Mouse (Mus musculus) cerebellum, adult 2 months (tissue): ENCODE data around the gene C3ar1. TPM values are rescaled to one million over a fixed set of nuclear protein-coding genes. Genes with fewer than 3 reads are reported as not detected.
A peak's percentile ranks its signal among the peaks of the same experiment; 100 is the strongest.

ENCODE experiments used
- DNase-seq, 2 experiments: peaks; one replicate each; pipeline ENCODE4 v3.0.0; 2021
- H3K27ac ChIP-seq: fragments of 200-500 bp; 2 replicates; pipeline ENCODE4 v1.5.1; 2012; ENCODE audit warnings: low read length, control low read depth, inconsistent platforms; ENCODE audit not compliant: insufficient read depth
- H3K27me3 ChIP-seq: fragments of 200-500 bp; 2 replicates; pipeline ENCODE4 v1.6.1; 2012; ENCODE audit warnings: inconsistent platforms, mild to moderate bottlenecking, low read length, moderate library complexity; ENCODE audit not compliant: control insufficient read depth, insufficient read depth
- H3K4me1 ChIP-seq: fragments of 200-500 bp; 2 replicates; pipeline ENCODE4 v1.6.1; 2011; ENCODE audit warnings: low read length; ENCODE audit not compliant: control insufficient read depth, insufficient read depth
- H3K4me3 ChIP-seq: fragments of 200-500 bp; replicated peaks from 2 replicates; pipeline ENCODE3; 2011; ENCODE audit warnings: mild to moderate bottlenecking, low read depth, low read length, control low read depth; ENCODE audit not compliant: insufficient read depth
- CTCF ChIP-seq: fragments of 200-500 bp; IDR thresholded peaks from 2 replicates; pipeline ENCODE4 v1.5.1; 2011; ENCODE audit warnings: low read depth, mild to moderate bottlenecking, control low read depth, low read length, moderate library complexity, borderline replicate concordance; ENCODE audit not compliant: insufficient read depth
- POLR2A ChIP-seq: fragments of 200-500 bp; IDR thresholded peaks from 2 replicates; pipeline ENCODE4 v1.6.1; 2011; ENCODE audit warnings: low read length, control low read depth, borderline replicate concordance; ENCODE audit not compliant: insufficient read depth
- WGBS: fragments of 180-500 bp; shearing (Covaris S2); methylation state at CpG from one replicate; pipeline ENCODE4 v1.1.7; 2018; 5-methylcytosine and 5-hydroxymethylcytosine counted together
- polyA plus RNA-seq: library from polyadenylated mRNA; depleted of rRNA; stranded (reverse); fragments of >200 nt; gene quantifications from 2 replicates; pipeline ENCODE4 v1.2.3, GENCODE M21; 2012

C3ar1 gene
- polyA plus RNA-seq, 1 experiment = 0.38 TPM

- Histone ChIP-seq H3K27me3 (no peaks in the 10 kb centered on the region), H3K4me3 (peak overlapping the region; percentile 77), H3K4me1 (peaks cover 3% of the 10 kb centered on the region; the same call in 1 of the 2 replicates), H3K27ac (peak overlapping the region; percentile 84)
- TF ChIP-seq POLR2A = no peak
- TF ChIP-seq CTCF = no peak
- under 1% methylated on average over 31 of the region's 31 CpGs for WGBS
- peak in 1 of 2 experiments; percentile 82 for DNase-seq
These were observed 18.9 kb upstream of the C3ar1 start for GRCm38 (mm10) chr6:122874720-122875389.

- peak within 1 kb of the TSS; percentile 77 for H3K4me3 ChIP-seq
- TF ChIP-seq POLR2A = peak; percentile 79
- TF ChIP-seq CTCF = peak; percentile 81
These were observed 18.1 kb upstream of the C3ar1 start, which contains the start of gene Necap1 for GRCm38 (mm10) chr6:122873871-122874719. TSS of gene Necap1 (plus strand) at chr6:122874474.

GRCm38 (mm10) chr6:122872800-122873199, 16.8 kb upstream of the C3ar1 start:
- 93% methylated on average over 5 of the region's 5 CpGs for WGBS
- TF ChIP-seq CTCF (no peak), POLR2A (no peak)
- no peak for DNase-seq
- Histone ChIP-seq H3K27ac (no peak overlapping the region), H3K4me3 (no peak overlapping the region), H3K4me1 (peaks cover 3% of the 10 kb centered on the region; the same call in 1 of the 2 replicates), H3K27me3 (no peaks in the 10 kb centered on the region)

More at GRCm38 (mm10) chr6:122873871-122874719, 18.1 kb upstream of the C3ar1 start, which contains the start of gene Necap1:
- WGBS = 5% methylated on average over 43 of the region's 43 CpGs
- DNase-seq = peak; percentile 97 to 99
- H3K27me3 ChIP-seq = no peaks in the 10 kb centered on the region
- H3K4me1 ChIP-seq = peaks cover 3% of the 10 kb centered on the region; the same call in 1 of the 2 replicates
- H3K27ac ChIP-seq = peak within 1 kb of the TSS; percentile 84

GRCm38 (mm10) chr6:122869846-122870245, 13.9 kb upstream of the C3ar1 start:
- WGBS = 85% methylated on average over 11 of the region's 11 CpGs
- Histone ChIP-seq H3K27me3 (no peaks in the 10 kb centered on the region), H3K4me1 (no peaks in the 10 kb centered on the region), H3K4me3 (no peak overlapping the region), H3K27ac (no peak overlapping the region)
- no peak for DNase-seq
- no peak for TF ChIP-seq CTCF
- TF ChIP-seq POLR2A = no peak

- no peak for TF ChIP-seq CTCF
- no peak for TF ChIP-seq POLR2A
- H3K4me3 ChIP-seq = no peak overlapping the region
These were observed 12.0 kb upstream of the C3ar1 start for GRCm38 (mm10) chr6:122867914-122868313.

GRCm38 (mm10) chr6:122862871-122863270, 6.9 kb upstream of the C3ar1 start:
- no peak for DNase-seq
- Histone ChIP-seq H3K27ac (no peak overlapping the region), H3K4me1 (no peaks in the 10 kb centered on the region), H3K4me3 (no peak overlapping the region), H3K27me3 (no peaks in the 10 kb centered on the region)
- TF ChIP-seq POLR2A = no peak
- WGBS = 90% methylated on average over 1 of the region's 1 CpGs

More at GRCm38 (mm10) chr6:122867914-122868313, 12.0 kb upstream of the C3ar1 start:
- H3K27me3 ChIP-seq = no peaks in the 10 kb centered on the region
- H3K27ac ChIP-seq = no peak overlapping the region
- DNase-seq = no peak
- 58% methylated on average over 4 of the region's 4 CpGs for WGBS
- no peaks in the 10 kb centered on the region for H3K4me1 ChIP-seq

- WGBS = 84% methylated on average over 6 of the region's 6 CpGs
- Histone ChIP-seq H3K4me1 (no peaks in the 10 kb centered on the region), H3K4me3 (no peak overlapping the region), H3K27ac (no peak overlapping the region), H3K27me3 (no peaks in the 10 kb centered on the region)
- no peak for DNase-seq
- TF ChIP-seq CTCF (no peak), POLR2A (no peak)
These were observed 6.5 kb upstream of the C3ar1 start for GRCm38 (mm10) chr6:122862434-122862833.
